Mouse (Mus musculus): ENCODE data around the gene AC161166.1.

DNA sequence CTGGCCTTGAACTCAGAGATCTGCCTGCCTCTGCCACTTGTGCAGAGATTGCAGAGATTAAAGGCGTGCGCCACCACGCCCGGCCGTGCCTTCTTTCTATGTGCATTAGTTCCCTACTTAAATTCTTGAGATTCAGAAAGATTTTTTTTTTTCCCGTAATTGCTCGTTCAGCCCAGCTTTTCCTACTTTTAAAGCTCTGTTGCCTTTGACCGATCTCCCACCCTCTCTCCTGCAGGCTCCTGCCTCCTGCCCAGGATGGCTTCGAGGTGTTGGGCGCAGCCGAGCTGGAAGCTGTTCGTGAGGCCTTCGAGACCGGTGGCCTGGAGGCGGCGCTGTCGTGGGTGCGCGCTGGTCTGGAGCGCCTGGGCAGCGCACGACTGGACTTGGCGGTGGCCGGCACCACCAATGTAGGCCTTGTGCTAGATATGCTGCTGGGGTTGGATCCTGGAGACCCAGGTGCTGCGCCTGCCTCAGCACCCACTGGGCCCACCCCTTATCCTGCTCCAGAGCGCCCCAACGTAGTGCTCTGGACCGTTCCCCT lies 20.8 kb upstream of the AC161166.1 start:
- TF ChIP-seq CTCF (IDR thresholded peaks at IDR 0.05 in 2 of 3, conservative IDR thresholded peaks at IDR 0.05 in 1 of 3; ENCODE audit: control insufficient read depth in 1 of 3, insufficient read depth in 1 of 3, low read depth in 2 of 3, low read length in 3 of 3, poor library complexity in 1 of 3, severe bottlenecking in 1 of 3): no peak
- no peak for TF ChIP-seq MEF2A (IDR thresholded peaks at IDR 0.05; ENCODE audit: extremely low read depth, insufficient replicate concordance, low read depth, low read length, poor library complexity, severe bottlenecking)
- TF ChIP-seq ZKSCAN1 (IDR thresholded peaks at IDR 0.05; ENCODE audit: low read depth, low read length): no peak
- no peak for TF ChIP-seq CHD1 (IDR thresholded peaks at IDR 0.05; ENCODE audit: low read depth, low read length)
- TF ChIP-seq E2F4 (IDR thresholded peaks at IDR 0.05; ENCODE audit: borderline replicate concordance, low read depth, low read length): no peak
- TF ChIP-seq RCOR1 (IDR thresholded peaks at IDR 0.05; ENCODE audit: low read depth, low read length): no peak
- TF ChIP-seq MAZ (IDR thresholded peaks at IDR 0.05; ENCODE audit: low read depth, low read length): no peak
- TF ChIP-seq GATA1 (IDR thresholded peaks at IDR 0.05; ENCODE audit: low read depth, low read length): no peak
- no peak for TF ChIP-seq USF2 (IDR thresholded peaks at IDR 0.05; ENCODE audit: borderline replicate concordance in 1 of 2, insufficient read depth in 1 of 2, low read depth in 1 of 2, low read length in 2 of 2)
- no peak for TF ChIP-seq POLR2AphosphoS2 (IDR thresholded peaks at IDR 0.05; ENCODE audit: low read length)
- no peak for TF ChIP-seq MXI1 (IDR thresholded peaks at IDR 0.05; ENCODE audit: low read depth, low read length)
- TF ChIP-seq UBTF (IDR thresholded peaks at IDR 0.05; ENCODE audit: borderline replicate concordance, insufficient read depth, low read depth, low read length): no peak
- no peak for TF ChIP-seq EP300 (IDR thresholded peaks at IDR 0.05; ENCODE audit: low read depth in 1 of 2, low read length in 2 of 2)
- no peak for TF ChIP-seq MAX (IDR thresholded peaks at IDR 0.05; ENCODE audit: low read length)
